16 mouse cellular contexts compared by ENCODE assay signal in genomic region chr4:30467336-30467933, GRCm38 (mm10).
"Had no signal": no experiment of that assay in that cellular context is flagged by ENCODE, and none has a peak within 500 bp of the region (broad histone marks: within the 10 kb centered on the region; RNA-seq: fewer than 3 reads in every experiment).

No protein-coding gene starts in this region.

- H3K36me3 ChIP-seq: kidney, embryonic 15.5 days; limb, embryonic 15.5 days; liver, embryonic 13.5 days; lung, embryonic 15.5 days had no signal

- ATAC-seq: intestine, embryonic 16.5 days; liver, postnatal 0 days had no signal

- H3K4me1 ChIP-seq: kidney, embryonic 15.5 days; limb, embryonic 15.5 days; liver, embryonic 13.5 days; lung, embryonic 15.5 days; megakaryocyte, embryonic 14.5 days had no signal

- H3K9me3 ChIP-seq: kidney, embryonic 15.5 days; limb, embryonic 15.5 days; liver, embryonic 13.5 days; lung, embryonic 15.5 days had no signal

- H3K4me3 ChIP-seq: kidney, embryonic 15.5 days; limb, embryonic 15.5 days; liver, embryonic 13.5 days; lung, embryonic 15.5 days; megakaryocyte, embryonic 14.5 days had no signal

- H3K4me2 ChIP-seq: kidney, embryonic 15.5 days; limb, embryonic 15.5 days; liver, embryonic 13.5 days; lung, embryonic 15.5 days had no signal

- DNase-seq: kidney, adult 2 months; kidney, postnatal 14 days; liver, embryonic 13.5 days; liver, postnatal 0 days; lung, postnatal 14 days; retina, postnatal 1 day; right cerebral cortex, postnatal 4 days; spleen, adult 18-20 months; thymus, adult 2 months; thymus, postnatal 25 days had no signal

- H3K9ac ChIP-seq: kidney, embryonic 15.5 days; limb, embryonic 15.5 days; liver, embryonic 13.5 days; liver, postnatal 0 days; lung, embryonic 15.5 days had no signal

- H3K27ac ChIP-seq: kidney, embryonic 15.5 days; limb, embryonic 15.5 days; liver, embryonic 13.5 days; lung, embryonic 15.5 days; macrophage had no signal

- H3K27me3 ChIP-seq: kidney, embryonic 15.5 days; limb, embryonic 15.5 days; liver, embryonic 13.5 days; lung, embryonic 15.5 days; megakaryocyte, embryonic 14.5 days had no signal
